Mouse (Mus musculus): ENCODE measurements around the gene Brd9. TPM values are rescaled to one million over a fixed set of nuclear protein-coding genes. Genes with fewer than 3 reads are reported as not detected.
"Not testable (repeated sequence)": the region's sequence is repeated elsewhere in the genome, so short reads cannot be mapped to it uniquely, and the experiment has no call there.

The Brd9 gene
- polyA plus RNA-seq, 1 experiment from 2014 or later = 28.6 TPM

GRCm38 (mm10) chr13:73960117-73960652 is 22.6 kb downstream of the Brd9 start:
- H3K4me3 ChIP-seq (ENCODE audit: inconsistent target) = no peak overlapping the region
- WGBS (ENCODE audit: missing documents) = 94% methylated on average over 10 of the region's 10 CpGs
- H3K27ac ChIP-seq = no peak overlapping the region
- H3K36me3 ChIP-seq (ENCODE audit: inconsistent target) = peaks cover 41% of the 10 kb centered on the region
- no peaks in the 10 kb centered on the region for H3K79me2 ChIP-seq (ENCODE audit: inconsistent target)

GRCm38 (mm10) chr13:73961177-73961576 is 23.6 kb downstream of the Brd9 start:
- H3K36me3 ChIP-seq (ENCODE audit: inconsistent target) = peaks cover 36% of the 10 kb centered on the region; the same call in 1 of the 2 replicates
- H3K4me3 ChIP-seq (ENCODE audit: inconsistent target) = no peak overlapping the region
- H3K79me2 ChIP-seq (ENCODE audit: inconsistent target) = no peaks in the 10 kb centered on the region
- WGBS (ENCODE audit: missing documents) = 94% methylated on average over 4 of the region's 4 CpGs
- H3K27ac ChIP-seq = no peak overlapping the region

GRCm38 (mm10) chr13:73963551-73963950 is 25.9 kb downstream of the Brd9 start, which contains the start of gene Zdhhc11:
Zdhhc11 (plus strand) TSS chr13:73963851.
- WGBS (ENCODE audit: missing documents) = 94% methylated on average over 5 of the region's 5 CpGs
- H3K27ac ChIP-seq = no peak within 1 kb of the TSS
- H3K4me3 ChIP-seq (ENCODE audit: inconsistent target) = no peak within 1 kb of the TSS
- peaks cover 16% of the 10 kb centered on the region; the same call in 1 of the 2 replicates for H3K36me3 ChIP-seq (ENCODE audit: inconsistent target)
- H3K79me2 ChIP-seq (ENCODE audit: inconsistent target) = no peaks in the 10 kb centered on the region

- Histone ChIP-seq H3K36me3 (ENCODE audit: inconsistent target) (no peaks in the 10 kb centered on the region), H3K79me2 (ENCODE audit: inconsistent target) (no peaks in the 10 kb centered on the region), H3K27ac (no peak overlapping the region), H3K4me3 (ENCODE audit: inconsistent target) (no peak overlapping the region)
- 35% methylated on average over 10 of the region's 12 CpGs for WGBS (ENCODE audit: missing documents)
These were observed 33.2 kb downstream of the Brd9 start for GRCm38 (mm10) chr13:73970545-73971448.

GRCm38 (mm10) chr13:73974523-73974922 is 36.9 kb downstream of the Brd9 start:
- WGBS (ENCODE audit: missing documents) = 86% methylated on average over 3 of the region's 3 CpGs
- Histone ChIP-seq H3K36me3 (ENCODE audit: inconsistent target) (no peaks in the 10 kb centered on the region), H3K27ac (no peak overlapping the region), H3K4me3 (ENCODE audit: inconsistent target) (no peak overlapping the region), H3K79me2 (ENCODE audit: inconsistent target) (no peaks in the 10 kb centered on the region)

GRCm38 (mm10) chr13:73976935-73977334 is 39.3 kb downstream of the Brd9 start:
- no peak overlapping the region for H3K4me3 ChIP-seq (ENCODE audit: inconsistent target)
- 96% methylated on average over 5 of the region's 5 CpGs for WGBS (ENCODE audit: missing documents)
- H3K36me3 ChIP-seq (ENCODE audit: inconsistent target) = no peaks in the 10 kb centered on the region
- no peak overlapping the region for H3K27ac ChIP-seq
- H3K79me2 ChIP-seq (ENCODE audit: inconsistent target) = no peaks in the 10 kb centered on the region

GRCm38 (mm10) chr13:73990325-73990724 is 52.7 kb downstream of the Brd9 start:
- WGBS (ENCODE audit: missing documents) = 88% methylated on average over 5 of the region's 5 CpGs
- Histone ChIP-seq H3K4me3 (ENCODE audit: inconsistent target) (no peak overlapping the region), H3K79me2 (ENCODE audit: inconsistent target) (no peaks in the 10 kb centered on the region), H3K27ac (no peak overlapping the region), H3K36me3 (ENCODE audit: inconsistent target) (no peaks in the 10 kb centered on the region)

GRCm38 (mm10) chr13:73990761-73991160 is 53.1 kb downstream of the Brd9 start:
- Histone ChIP-seq H3K27ac (no peak overlapping the region), H3K4me3 (ENCODE audit: inconsistent target) (no peak overlapping the region), H3K36me3 (ENCODE audit: inconsistent target) (no peaks in the 10 kb centered on the region), H3K79me2 (ENCODE audit: inconsistent target) (no peaks in the 10 kb centered on the region)
- WGBS (ENCODE audit: missing documents) = 96% methylated on average over 2 of the region's 2 CpGs

GRCm38 (mm10) chr13:73991267-73991666 is 53.7 kb downstream of the Brd9 start:
- no peak overlapping the region for H3K4me3 ChIP-seq (ENCODE audit: inconsistent target)
- no peak overlapping the region for H3K27ac ChIP-seq
- WGBS (ENCODE audit: missing documents) = 81% methylated on average over 5 of the region's 5 CpGs
- no peaks in the 10 kb centered on the region for H3K79me2 ChIP-seq (ENCODE audit: inconsistent target)
- no peaks in the 10 kb centered on the region for H3K36me3 ChIP-seq (ENCODE audit: inconsistent target)

- H3K79me2 ChIP-seq (ENCODE audit: inconsistent target) = no peaks in the 10 kb centered on the region
- no peak overlapping the region for H3K27ac ChIP-seq
- H3K4me3 ChIP-seq (ENCODE audit: inconsistent target) = no peak overlapping the region
- 61% methylated on average over 4 of the region's 4 CpGs for WGBS (ENCODE audit: missing documents)
- H3K36me3 ChIP-seq (ENCODE audit: inconsistent target) = no peaks in the 10 kb centered on the region
These were observed 58.8 kb downstream of the Brd9 start for GRCm38 (mm10) chr13:73996456-73996855.

- Histone ChIP-seq H3K36me3 (ENCODE audit: inconsistent target) (no peaks in the 10 kb centered on the region), H3K79me2 (ENCODE audit: inconsistent target) (no peaks in the 10 kb centered on the region), H3K27ac (no peak overlapping the region), H3K4me3 (ENCODE audit: inconsistent target) (no peak overlapping the region)
These were observed 62.9 kb downstream of the Brd9 start for GRCm38 (mm10) chr13:74000519-74000918.

- no peaks in the 10 kb centered on the region for H3K36me3 ChIP-seq (ENCODE audit: inconsistent target)
- H3K27ac ChIP-seq = no peak overlapping the region
- H3K79me2 ChIP-seq (ENCODE audit: inconsistent target) = no peaks in the 10 kb centered on the region
- WGBS (ENCODE audit: missing documents) = 89% methylated on average over 6 of the region's 6 CpGs
- no peak overlapping the region for H3K4me3 ChIP-seq (ENCODE audit: inconsistent target)
These were observed 63.4 kb downstream of the Brd9 start for GRCm38 (mm10) chr13:74000961-74001360.

GRCm38 (mm10) chr13:74001492-74001891 is 63.9 kb downstream of the Brd9 start:
- 66% methylated on average over 4 of the region's 4 CpGs for WGBS (ENCODE audit: missing documents)
- H3K36me3 ChIP-seq (ENCODE audit: inconsistent target) = no peaks in the 10 kb centered on the region

GRCm38 (mm10) chr13:74006881-74007280 is 69.3 kb downstream of the Brd9 start:
- WGBS (ENCODE audit: missing documents) = 91% methylated on average over 4 of the region's 4 CpGs
- not testable (repeated sequence) for H3K79me2 ChIP-seq (ENCODE audit: inconsistent target); H3K4me3 ChIP-seq (ENCODE audit: inconsistent target); H3K27ac ChIP-seq; H3K36me3 ChIP-seq (ENCODE audit: inconsistent target)

More at GRCm38 (mm10) chr13:74001492-74001891, 63.9 kb downstream of the Brd9 start:
- no peak overlapping the region for H3K4me3 ChIP-seq (ENCODE audit: inconsistent target)
- no peaks in the 10 kb centered on the region for H3K79me2 ChIP-seq (ENCODE audit: inconsistent target)
- no peak overlapping the region for H3K27ac ChIP-seq

- WGBS (ENCODE audit: missing documents) = 72% methylated on average over 2 of the region's 2 CpGs
- not testable (repeated sequence) for H3K27ac ChIP-seq; H3K36me3 ChIP-seq (ENCODE audit: inconsistent target); H3K4me3 ChIP-seq (ENCODE audit: inconsistent target); H3K79me2 ChIP-seq (ENCODE audit: inconsistent target)
These were observed 70.6 kb downstream of the Brd9 start for GRCm38 (mm10) chr13:74008216-74008615.

Measured in macrophage (primary cell).